Mouse (Mus musculus) ES-Bruce4 (cell line): ENCODE measurements around the gene Ppp1r11.

Source experiments
- CTCF ChIP-seq: IDR thresholded peaks from one replicate; pipeline ENCODE4 v1.8.1; 2011; ENCODE audit warnings: low read depth, low read length
- POLR2A ChIP-seq: IDR thresholded peaks from one replicate; pipeline ENCODE4 v1.8.1; 2011; ENCODE audit warnings: low read length; ENCODE audit not compliant: insufficient read depth

- TF ChIP-seq POLR2A (no peak), CTCF (no peak)
These were observed 9.2 kb downstream of the Ppp1r11 start for GRCm38 (mm10) chr17:36942391-36942790.
